Mouse (Mus musculus) ES-Bruce4 (cell line): ENCODE data around the gene Ush2a.

Source experiments
- CTCF ChIP-seq: IDR thresholded peaks from one replicate; pipeline ENCODE4 v1.8.1; 2011; ENCODE audit warnings: low read depth, low read length
- EP300 ChIP-seq: IDR thresholded peaks from 2 replicates; pipeline ENCODE4 v1.6.1; 2011; ENCODE audit warnings: low read depth, low read length; ENCODE audit not compliant: insufficient read depth
- POLR2A ChIP-seq: IDR thresholded peaks from one replicate; pipeline ENCODE4 v1.8.1; 2011; ENCODE audit warnings: low read length; ENCODE audit not compliant: insufficient read depth

DNA sequence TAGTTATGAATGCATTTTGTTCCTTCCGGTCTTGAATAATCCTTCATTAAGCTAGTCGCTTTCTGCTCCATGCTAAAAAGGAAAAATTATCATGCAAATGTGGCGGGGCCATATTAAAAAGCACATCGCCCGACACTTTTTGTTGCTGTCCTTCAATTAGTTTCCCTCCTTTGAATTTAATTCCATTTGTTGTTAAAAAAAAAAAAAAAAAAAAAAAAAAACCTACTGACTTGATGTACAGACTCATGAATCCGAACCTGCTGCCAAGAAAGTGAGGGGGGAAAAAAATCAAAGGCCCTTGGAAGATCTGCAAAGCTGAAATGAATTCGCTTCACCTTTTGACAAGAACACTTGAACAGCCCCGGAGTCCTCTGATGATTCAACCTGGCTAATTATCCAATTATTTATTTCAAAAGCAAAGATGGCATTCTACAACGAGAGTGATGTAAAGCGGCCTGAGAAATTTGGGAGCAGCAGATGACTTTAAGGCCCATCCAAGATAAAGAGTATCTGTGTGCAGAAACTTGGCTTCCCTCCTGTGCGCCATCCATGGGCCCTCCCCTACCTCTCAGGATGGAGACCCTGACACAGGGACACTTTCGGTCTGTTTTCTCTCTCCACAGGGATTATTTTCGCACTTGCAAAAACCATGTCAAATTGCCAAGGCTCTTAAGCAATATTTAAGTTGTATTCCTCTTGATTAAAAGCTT lies 194.8 kb downstream of the Ush2a start:
- TF ChIP-seq CTCF (no peak), EP300 (no peak), POLR2A (no peak)
